Mouse (Mus musculus) neural tube, embryonic 10.5 days (tissue): Measurements from ENCODE around the gene 9130213A22Rik.

ENCODE experiments used
- DNase-seq: peaks from one replicate; pipeline ENCODE4 v3.0.0-alpha.2; 2017; ENCODE audit warnings: low spot score; ENCODE audit errors: extremely low spot score

The 9130213A22Rik gene

DNA sequence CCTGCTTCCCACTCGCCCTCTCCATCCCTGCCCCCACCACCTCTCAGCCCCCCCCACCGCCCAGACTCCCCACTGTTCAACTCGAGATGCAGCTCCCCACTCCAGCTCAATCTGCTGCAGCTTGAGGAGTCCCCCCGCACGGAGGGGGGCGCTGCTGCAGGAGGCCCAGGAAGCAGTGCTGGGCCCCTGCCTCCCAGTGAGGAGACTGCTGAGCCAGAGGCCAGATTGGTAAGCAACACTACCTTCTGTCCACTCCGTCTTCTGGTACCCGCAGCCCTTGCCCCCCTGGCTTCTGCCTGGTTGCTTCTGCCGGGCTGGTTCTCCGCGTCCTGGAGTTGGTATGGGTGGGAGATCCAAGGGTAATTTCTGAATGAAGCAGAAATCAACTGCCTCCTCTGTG, 15.5 kb downstream of the 9130213A22Rik start:
- DNase-seq = no peak

DNA sequence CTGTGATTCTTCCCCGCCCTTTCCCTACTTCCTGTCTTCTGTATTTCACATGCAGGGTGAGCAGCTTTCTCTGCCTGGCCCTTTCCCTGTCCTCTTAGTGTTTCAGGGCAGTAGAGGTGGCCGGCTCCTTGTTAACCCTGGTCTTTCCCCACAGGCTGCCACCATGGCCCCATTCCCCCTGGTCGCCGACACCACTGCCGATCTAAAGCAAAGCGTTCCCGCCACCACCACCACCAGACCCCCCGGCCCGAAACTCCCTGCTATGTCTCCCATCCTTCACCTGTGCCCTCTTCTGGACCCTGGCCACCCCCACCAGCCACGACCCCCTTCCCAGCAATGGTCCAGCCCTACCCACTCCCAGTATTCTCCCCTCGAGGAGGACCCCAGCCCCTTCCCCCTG, 16.1 kb downstream of the 9130213A22Rik start:
- no peak for DNase-seq

DNA sequence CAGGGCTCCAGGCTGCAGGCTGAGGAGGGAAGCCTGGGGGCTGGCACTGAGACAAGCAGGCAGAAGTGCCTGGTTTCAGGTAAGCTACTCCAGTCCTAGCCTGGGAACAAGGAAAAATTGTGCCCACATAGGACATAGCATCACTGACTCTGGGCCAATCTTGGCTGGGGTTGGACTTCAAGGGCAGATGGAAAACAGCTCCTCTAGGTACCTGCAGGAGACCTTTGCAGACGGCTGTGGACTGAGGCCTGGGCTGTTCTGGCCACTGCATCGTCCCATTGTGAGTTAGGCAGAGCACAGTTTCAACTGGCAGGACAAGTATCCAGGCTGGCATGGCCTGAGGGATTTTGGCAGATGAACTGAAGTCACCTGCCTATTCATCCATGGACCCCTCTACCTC, 16.6 kb downstream of the 9130213A22Rik start:
- no peak for DNase-seq

DNA sequence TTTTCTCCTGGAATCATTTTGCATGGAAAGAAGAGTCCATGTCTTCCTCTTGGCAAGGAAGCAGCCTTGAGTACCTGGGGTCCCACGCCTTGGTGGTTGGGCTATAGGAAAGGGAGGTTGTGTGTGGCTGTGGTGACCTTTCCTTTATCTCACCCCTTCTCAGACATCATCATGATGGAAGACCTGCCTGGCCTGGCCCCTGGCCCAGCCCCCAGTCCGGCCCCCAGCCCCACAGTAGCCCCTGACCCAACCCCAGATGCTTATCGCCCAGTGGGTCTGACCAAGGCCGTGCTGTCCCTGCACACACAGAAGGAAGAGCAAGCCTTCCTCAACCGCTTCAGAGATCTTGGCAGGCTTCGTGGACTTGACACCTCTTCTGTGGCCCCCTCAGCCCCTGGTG, 17.2 kb downstream of the 9130213A22Rik start:
- no peak for DNase-seq

DNA sequence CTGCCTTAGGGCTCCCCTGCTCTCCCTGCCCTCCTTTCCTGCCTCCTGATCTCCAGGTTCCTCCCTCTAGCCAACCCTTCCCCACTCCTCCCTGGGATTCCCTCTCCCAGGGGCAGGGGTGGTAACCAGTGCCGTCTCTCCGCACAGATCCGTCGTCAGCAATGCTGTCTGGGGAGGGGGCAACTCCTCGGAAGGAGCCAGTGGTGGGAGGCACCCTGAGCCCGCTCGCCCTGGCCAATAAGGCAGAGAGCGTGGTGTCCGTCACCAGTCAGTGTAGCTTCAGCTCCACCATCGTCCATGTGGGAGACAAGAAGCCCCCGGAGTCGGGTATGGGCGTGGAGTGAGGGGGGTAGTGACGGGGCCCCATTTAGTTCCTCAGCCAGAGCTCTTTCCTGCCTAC, 17.9 kb downstream of the 9130213A22Rik start:
- DNase-seq = no peak

DNA sequence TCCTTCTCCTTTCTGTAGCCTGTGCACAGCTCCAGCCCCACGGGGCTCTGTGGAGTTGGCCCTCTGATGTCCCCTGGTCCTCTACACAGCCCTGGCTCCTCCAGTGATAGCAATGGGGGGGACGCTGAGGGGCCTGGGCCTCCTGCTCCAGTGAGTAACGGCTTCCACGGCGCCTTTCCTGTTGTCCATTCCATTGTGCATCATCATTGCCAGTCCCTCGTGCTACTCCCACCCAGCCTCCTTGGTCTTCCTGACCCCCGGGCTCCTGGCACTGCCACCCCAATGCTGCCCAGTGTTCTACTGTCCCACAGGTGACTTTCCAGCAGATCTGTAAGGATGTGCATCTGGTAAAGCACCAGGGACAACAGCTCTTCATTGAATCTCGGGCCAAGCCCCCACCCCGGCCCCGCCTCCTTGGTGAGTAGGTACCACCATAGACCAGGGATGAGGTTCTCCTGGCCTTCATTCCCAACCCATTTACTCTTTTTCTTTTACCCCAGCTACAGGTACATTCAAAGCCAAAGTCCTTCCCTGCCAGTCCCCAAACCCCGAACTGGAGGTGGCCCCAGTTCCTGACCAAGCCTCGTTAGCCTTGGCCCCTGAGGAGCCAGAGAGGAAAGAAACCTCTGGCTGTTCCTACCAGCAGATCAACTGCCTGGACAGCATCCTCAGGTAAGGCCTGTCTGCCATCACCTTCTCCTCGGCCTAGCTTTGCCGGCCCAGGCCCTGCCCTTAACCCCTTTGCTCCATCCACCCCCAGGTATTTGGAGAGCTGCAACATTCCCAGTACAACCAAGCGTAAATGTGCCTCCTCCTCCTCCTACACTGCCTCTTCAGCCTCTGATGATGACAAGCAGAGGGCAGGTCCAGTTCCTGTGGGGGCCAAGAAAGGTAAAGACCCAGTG, 18.6 kb downstream of the 9130213A22Rik start:
- no peak for DNase-seq

DNA sequence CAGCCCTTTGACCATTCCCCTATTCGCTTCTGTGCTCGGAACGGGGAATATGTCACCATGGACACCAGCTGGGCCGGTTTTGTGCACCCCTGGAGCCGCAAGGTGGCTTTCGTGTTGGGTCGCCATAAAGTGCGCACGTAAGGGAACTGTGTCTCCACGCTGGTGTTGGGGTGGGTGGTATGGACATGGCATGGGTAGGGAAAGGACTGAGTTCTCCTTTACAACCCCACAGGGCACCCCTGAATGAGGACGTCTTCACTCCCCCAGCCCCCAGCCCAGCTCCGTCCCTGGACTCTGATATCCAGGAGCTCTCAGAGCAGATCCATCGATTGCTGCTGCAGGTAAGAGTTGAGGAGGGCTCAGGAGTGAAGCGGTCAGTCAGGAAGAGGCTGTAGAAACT, 19.3 kb downstream of the 9130213A22Rik start:
- DNase-seq = no peak

DNA sequence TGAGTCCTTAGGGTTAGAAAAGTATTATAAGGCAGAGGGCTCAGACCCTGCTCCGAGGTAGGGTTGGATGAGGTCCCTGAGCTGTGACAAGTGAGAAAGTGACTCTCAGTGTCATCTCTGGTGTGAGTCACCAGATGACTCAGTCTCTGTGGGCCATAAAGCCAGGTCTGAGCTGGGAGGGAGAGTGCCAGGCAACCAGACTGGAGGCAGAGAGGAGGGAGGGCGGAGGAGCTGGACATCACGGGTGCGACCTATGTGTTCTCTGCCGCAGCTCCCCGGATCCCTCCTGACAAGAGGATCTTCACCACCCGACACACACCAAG, 20.0 kb downstream of the 9130213A22Rik start:
- DNase-seq = no peak

DNA sequence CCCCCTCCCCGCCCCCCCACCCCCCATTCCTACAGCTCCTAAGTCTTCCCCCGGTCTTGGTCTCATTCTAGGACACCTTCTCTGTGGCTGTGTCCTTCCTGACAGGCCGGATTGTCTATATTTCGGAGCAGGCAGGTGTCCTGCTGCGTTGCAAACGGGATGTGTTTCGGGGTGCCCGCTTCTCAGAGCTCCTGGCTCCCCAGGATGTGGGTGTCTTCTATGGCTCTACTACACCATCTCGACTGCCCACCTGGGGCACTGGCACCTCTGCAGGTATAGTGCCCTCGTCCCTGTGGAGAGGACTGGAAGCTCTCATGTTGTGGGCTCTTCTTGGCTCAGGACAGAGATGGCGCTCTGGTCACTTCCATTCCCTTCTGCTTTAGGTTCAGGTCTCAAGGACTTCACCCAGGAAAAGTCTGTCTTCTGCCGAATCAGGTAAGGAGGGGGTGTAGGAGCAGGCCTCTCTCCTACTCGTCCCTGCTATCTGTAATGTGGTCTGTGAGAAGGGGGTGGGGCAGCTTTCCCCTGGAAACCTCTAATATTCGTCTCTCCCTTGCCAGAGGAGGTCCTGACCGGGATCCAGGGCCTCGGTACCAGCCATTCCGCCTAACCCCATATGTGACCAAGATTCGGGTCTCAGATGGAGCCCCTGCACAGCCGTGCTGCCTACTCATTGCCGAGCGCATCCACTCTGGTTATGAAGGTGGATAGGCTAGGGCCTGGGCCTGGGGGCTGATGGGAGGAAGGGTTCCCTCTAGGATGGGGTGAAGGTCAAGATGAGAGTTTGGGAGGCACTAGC, 20.6 kb downstream of the 9130213A22Rik start:
- DNase-seq = no peak

DNA sequence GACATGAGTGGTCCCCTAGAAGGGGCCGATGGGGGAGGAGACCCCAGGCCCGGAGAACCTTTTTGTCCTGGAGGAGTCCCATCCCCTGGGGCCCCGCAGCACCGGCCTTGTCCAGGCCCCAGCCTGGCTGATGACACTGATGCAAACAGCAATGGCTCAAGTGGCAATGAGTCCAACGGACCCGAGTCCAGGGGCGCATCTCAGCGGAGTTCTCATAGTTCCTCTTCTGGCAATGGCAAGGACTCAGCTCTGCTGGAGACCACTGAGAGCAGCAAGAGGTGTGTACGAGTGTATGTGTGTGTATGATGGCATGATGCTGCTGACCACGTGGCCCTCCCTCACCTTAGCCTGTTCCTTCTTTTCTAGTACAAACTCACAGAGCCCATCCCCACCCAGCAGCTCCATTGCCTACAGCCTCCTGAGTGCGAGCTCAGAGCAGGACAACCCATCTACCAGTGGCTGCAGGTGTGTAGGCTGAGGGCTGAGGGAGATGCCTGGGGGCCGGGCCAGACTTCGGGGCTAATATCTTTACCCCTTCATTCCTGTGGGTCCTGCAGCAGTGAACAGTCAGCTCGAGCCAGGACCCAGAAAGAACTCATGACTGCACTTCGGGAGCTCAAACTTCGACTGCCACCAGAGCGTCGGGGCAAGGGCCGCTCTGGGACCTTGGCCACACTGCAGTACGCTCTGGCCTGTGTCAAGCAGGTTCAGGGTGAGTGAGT, 21.6 kb downstream of the 9130213A22Rik start:
- DNase-seq = no peak

DNA sequence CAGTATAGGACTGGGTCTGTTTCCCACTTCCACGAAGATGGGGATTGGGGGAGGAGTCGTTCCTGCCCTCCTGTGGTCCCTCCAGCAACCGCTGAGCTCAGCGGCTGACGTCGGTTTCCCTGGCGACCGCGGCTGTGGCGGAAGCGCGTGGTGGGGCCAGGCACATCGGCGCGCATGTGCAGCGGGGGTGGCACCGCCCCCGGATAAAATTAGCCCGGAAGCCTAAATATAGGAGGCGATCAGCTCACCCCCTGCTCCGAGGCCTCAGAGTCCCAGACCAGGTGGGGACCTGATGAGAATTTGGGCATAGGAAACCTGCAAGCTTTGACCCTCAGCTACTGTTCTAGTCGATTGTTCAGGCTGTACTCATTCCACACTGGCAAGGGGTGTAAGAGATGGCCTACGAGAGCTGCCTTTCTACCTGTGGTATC, 22.5 kb downstream of the 9130213A22Rik start:
- peak; percentile 85 for DNase-seq

DNA sequence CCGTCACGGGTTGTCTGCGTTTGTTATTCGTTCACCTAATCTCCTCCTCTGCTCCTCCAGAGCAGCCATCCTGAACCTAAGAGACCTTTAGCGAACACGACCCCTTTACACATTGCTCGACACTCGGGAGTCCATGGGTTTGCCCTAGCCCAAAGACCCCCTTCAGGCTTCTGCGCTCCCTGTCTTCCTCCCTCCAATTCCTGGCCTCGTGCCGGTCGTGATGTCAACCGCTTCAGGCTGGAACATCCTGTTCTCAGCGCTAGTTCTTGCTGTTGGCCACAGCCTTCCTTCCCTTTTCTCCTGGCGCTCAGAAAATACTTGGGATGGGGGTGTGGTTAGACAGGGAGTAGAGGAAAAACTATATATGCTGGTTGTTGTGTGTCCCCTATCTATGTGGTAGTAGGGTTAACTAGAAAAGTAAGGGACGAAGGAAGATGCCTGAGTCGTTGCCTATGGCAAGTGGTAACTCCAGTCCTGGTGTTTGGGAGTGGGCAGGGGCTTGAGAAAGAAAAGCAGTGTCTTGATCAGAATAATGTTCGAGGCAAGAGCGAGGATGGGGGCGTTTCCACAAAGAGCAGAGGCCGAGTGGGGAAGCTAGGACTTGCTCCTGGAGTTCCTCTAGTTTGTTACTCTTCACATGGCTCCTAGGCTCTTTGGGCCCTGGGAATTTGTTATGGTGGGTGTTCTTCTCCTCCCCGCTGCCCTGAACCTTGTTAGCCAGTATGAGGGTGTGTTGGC, 23.0 kb downstream of the 9130213A22Rik start:
- DNase-seq = no peak

DNA sequence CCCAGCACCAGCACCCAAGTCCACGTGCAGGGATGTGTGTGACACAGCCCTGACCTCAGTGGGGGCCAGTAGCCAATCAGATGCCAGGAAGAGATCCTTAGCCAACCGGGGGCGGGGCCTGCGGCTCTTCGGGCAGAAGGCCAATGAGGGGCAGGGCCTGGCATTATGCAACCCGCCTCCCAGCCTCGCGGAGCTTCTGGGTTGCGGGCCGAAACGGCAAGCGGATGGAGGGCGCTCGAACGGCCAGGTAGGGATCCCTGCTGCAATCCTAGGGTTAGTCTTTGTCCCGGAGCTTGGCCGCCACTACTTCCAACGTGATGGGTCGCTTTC, 23.7 kb downstream of the 9130213A22Rik start:
- DNase-seq = peak; percentile 89

DNA sequence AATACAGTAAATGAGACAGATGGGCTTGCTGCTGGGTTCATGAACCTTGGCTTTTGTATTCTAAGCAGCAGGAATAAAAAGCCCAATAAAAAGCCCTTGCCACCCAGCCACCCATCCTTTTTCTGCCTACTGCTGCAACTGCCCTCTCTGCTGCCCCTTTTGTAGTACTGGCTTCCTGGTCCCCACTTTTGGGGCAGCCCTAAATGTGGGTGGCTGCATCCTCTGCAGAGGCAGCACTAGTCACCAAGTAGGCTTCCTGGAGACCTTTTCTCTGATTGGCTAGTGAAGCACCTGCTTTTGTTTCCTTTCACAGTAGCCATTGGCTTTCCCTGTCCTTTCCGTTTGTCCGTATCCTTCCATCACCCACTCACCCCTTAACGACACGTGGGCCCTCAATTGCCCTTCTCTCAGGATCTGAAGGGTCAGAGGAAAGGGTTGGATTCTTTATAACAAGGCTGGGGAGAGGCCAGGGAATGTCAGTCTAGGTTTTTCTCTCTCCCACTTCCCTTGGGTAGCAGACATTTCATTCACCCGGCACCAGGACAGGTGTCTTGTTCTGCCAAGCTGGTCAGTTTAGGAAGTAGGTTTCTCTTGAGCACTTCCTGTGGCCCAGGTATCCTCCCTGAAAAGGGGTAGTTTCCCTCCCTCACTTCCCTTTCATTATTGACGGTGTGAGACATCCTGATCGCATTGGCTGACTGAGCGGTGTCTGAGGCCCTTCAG, 24.2 kb downstream of the 9130213A22Rik start:
- DNase-seq = no peak

DNA sequence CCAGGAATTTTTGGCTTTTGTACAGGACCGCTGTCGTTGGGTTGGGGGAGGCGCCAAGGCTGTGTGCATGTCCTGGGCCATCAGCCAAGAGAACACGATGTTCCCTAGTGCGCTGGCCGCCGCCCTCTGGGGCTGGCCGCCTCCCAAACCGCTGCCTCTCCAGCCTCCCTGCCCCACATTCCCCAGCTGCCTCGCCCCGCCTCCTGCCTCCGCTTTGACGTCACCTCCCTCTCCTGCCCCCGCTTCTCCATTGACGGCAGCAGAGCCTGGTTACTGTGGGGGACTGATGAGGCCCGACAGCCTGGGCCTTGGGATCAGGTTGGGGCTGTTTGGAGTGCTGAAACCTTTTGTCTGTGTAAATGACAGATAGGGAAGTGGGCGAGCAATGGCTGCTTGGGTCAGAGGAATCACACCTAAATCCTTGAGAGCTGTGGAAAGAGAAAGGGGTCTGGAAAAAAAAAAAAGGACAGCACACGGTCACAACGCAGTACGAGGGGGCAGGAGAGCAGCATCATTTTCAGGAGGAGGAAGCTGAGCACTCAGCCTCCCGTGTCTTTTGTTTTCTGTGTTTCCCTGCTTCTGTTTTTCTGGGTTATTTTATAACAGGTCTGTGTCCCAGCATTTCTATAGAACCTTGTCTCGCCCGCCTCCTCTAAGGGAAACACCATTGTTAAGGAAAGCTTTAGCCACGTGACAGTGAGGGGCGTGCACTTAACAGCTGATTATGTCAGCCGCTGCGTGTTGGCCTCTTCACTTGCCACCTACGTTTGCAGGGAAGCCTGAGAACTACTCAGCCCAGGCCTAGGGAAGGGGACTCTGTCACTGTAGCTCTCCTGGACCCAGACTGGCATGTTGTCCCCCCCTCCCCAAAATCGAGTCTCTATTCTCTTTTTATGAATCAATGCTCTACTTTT, 25.1 kb downstream of the 9130213A22Rik start:
- peak; percentile 77 for DNase-seq

DNA sequence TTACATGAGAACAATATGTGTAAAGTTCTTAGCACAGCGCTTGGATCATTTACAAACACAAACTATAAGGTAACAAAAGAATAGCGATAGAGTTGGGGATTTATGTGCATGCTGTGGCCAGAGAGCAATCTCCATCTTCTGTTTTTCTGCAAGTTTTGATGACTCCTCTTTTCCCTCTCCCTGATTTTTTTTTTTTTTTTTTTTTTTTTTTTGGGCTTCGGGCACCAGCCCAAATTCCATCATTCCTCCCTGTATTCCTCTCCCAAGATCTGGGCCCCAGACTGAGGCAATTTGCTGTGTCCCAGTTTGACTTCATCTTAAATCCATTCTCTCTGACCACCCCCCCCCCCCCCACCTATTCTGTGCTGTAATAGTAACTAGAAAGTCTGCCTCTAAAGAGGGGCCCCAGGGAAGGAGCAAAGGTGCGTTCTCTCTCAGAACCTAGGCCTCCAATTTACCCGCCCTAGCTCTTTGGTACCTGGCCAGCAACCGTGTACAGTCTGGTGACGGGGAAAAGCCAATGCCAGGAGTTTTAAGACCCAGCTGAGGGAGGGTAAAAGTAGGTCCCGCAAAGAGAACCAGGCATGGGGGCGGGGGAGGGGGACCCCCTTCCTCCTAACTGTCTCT, 25.9 kb downstream of the 9130213A22Rik start:
- no peak for DNase-seq

DNA sequence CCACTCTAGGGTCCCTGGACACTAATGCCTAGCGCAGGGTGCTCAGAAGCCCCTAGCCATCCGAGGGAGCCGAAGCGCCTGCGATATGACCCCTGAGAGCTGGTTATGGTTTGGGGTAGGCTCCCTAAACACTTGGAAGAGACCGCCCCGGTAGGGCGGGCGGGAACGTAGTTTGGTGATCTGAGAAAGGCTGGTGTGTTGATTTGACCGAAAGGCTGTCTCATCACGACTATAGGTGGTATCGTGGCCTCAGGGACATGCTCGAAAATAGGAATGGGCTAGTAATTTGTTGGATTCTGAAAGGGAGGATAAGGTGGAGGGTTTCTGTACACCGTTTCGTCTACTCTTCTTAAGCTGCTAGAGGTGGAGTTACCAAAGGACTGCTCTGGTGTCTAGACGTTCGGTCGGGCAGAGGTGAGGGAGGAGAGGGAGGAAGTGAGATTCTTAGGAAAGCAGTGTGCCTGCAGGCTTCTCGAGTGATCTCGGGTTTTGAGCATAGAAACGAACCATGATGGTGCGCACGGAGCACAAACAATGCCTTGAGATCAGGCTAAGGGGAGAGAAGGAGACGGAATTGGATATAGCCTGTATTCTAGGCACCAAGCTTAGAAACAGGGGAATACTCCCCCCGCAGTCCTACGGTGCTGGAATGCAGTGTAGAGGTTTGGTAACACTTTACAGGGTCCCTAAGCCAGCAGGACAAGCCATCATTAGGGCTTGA, 26.7 kb downstream of the 9130213A22Rik start:
- no peak for DNase-seq

DNA sequence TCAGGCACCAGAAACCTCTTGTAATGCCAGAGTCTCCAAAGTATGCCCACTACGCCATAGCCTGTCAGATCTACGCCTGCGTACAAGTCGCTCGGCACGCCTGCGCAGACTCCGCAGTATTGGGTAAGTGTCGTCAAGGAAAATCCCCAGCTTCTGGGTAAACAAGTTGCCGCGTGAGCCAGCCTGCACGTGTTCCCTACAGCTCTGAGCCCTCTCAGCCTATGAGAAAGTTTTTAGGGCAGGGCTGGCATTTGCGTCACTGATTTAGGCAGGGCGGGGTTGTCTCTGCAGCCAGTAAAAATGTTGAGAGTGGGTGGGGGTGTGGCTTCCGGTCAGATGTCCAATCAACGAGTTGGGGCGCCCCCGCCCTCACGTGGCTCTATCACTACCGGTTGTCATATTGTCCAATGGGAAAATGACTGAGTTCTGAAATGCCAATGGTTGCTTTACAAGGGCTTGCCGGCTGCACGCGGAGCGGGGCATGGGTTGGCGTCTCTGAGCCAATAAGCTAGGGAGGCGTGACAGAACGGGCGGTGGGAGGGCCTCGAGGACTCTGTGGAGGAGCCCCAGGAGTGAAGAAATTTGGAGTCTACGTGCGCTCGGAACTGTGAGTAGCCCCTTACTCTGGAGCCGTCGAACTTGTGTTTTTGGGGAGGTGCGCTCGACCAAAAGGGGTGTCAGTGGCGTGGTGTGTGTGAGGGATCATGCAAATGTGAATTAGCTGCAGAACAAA, 27.5 kb downstream of the 9130213A22Rik start, which contains the start of gene Per1:
TSS of gene Per1 (plus strand) at position 521 of the 733 bp plus-strand sequence.
- DNase-seq = peak; percentile 95
